Mouse (Mus musculus) heart, adult 2 months (tissue): Measurements from ENCODE around the gene Arhgef10l.

Experiments used
- CTCF ChIP-seq: fragments of 200-600 bp; IDR thresholded peaks from 2 replicates; pipeline ENCODE4 v1.8.1; 2022; ENCODE audit warnings: antibody characterized with exemption, mild to moderate bottlenecking, moderate library complexity
- POLR2A ChIP-seq: fragments of 200-500 bp; IDR thresholded peaks from 2 replicates; pipeline ENCODE4 v1.6.1; 2011; ENCODE audit warnings: mild to moderate bottlenecking, low read depth, low read length, control low read depth; ENCODE audit not compliant: insufficient read depth

DNA sequence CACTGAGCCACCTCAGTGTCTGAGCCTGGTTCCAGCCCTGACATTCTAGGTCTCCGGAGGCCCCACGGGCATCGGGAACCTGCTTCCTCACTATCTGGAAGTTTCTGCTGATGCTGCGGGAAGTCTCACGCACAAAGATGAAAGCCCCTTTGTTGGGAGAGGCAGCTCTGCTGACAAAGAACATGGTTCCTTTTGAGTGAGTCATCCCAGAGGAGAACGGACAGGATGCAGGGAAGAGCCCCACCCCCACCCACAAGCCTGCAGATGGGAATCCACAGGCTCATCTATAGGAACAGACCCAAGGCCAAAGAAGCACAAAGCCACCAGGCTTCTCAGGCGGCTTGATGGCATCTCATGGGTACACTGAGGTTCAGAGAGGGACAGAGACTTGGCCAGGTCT, 165.0 kb downstream of the Arhgef10l start:
- TF ChIP-seq CTCF (no peak), POLR2A (no peak)
